Mouse (Mus musculus) heart, embryonic 14.5 days (tissue): ENCODE measurements at regions not wholly inside any gene's neighbourhood (a gene's known extent, or its start where the extent isn't known, plus 50 kb on each side); places are given as distances from the start of the nearest gene placed in this dataset.

Experiments
- ATAC-seq: fragments of 200-750 bp; cut with Nextera tagmentation; 2 replicates; pipeline ENCODE4 v1.8.0; 2017; ENCODE audit warnings: low read depth, moderate TSS enrichment; ENCODE audit not compliant: insufficient number of reproducible peaks, insufficient read depth, low FRiP score
- H3K27ac ChIP-seq, 2 experiments: fragments of 200-500 bp in 1 of 2; fragments of 300-500 bp in 1 of 2; sonication (generic) in 1 of 2; replicated peaks in 1 of 2; 2 replicates each; pipeline ENCODE4 v1.5.1; 2012 to 2014; ENCODE audit warnings: low read depth in 2 of 2, low read length in 2 of 2, control low read depth in 1 of 2, mild to moderate bottlenecking in 1 of 2, mixed read lengths in 1 of 2; ENCODE audit not compliant: control insufficient read depth in 1 of 2, insufficient read depth in 1 of 2
- H3K27me3 ChIP-seq: fragments of 300-500 bp; sonication (generic); 2 replicates; pipeline ENCODE4 v1.6.1; 2014; ENCODE audit warnings: mild to moderate bottlenecking, low read length, control low read depth; ENCODE audit not compliant: control insufficient read depth, insufficient read depth
- H3K36me3 ChIP-seq: fragments of 300-500 bp; sonication (generic); 2 replicates; pipeline ENCODE4 v1.6.1; 2014; ENCODE audit warnings: mild to moderate bottlenecking, control low read depth, low read length, mixed read lengths; ENCODE audit not compliant: control insufficient read depth, insufficient read depth
- H3K4me1 ChIP-seq, 2 experiments: fragments of 200-500 bp in 1 of 2; fragments of 300-500 bp in 1 of 2; sonication (generic) in 1 of 2; 2 replicates each; pipeline ENCODE4 v1.6.1; 2012 to 2014; ENCODE audit warnings: low read length in 2 of 2, control low read depth in 1 of 2, mixed read lengths in 1 of 2; ENCODE audit not compliant: control insufficient read depth in 2 of 2, insufficient read depth in 2 of 2
- H3K4me2 ChIP-seq: fragments of 300-500 bp; sonication (generic); 2 replicates; pipeline ENCODE4 v1.6.1; 2014; ENCODE audit warnings: mild to moderate bottlenecking, low read length
- H3K4me3 ChIP-seq, 2 experiments: fragments of 200-500 bp in 1 of 2; fragments of 300-500 bp in 1 of 2; sonication (generic) in 1 of 2; 2 replicates each; pipeline ENCODE4 v1.5.1; 2012 to 2014; ENCODE audit warnings: low read length in 2 of 2, mild to moderate bottlenecking in 2 of 2, control low read depth in 1 of 2, low read depth in 1 of 2, moderate library complexity in 1 of 2; ENCODE audit not compliant: control insufficient read depth in 1 of 2, insufficient read depth in 1 of 2
- H3K9ac ChIP-seq: fragments of 300-500 bp; sonication (generic); 2 replicates; pipeline ENCODE4 v1.6.1; 2014; ENCODE audit warnings: mild to moderate bottlenecking, low read length
- H3K9me3 ChIP-seq: fragments of 300-500 bp; sonication (generic); 2 replicates; pipeline ENCODE4 v1.6.1; 2016; ENCODE audit warnings: low read length, control low read depth; ENCODE audit not compliant: control insufficient read depth
- WGBS: fragments of 180-500 bp; shearing (Covaris S2); extraction: QIAGEN DNeasy Blood & Tissue Kit; methylation state at CpG from one replicate; pipeline ENCODE4 v1.1.7; 2014; 5-methylcytosine and 5-hydroxymethylcytosine counted together

DNA sequence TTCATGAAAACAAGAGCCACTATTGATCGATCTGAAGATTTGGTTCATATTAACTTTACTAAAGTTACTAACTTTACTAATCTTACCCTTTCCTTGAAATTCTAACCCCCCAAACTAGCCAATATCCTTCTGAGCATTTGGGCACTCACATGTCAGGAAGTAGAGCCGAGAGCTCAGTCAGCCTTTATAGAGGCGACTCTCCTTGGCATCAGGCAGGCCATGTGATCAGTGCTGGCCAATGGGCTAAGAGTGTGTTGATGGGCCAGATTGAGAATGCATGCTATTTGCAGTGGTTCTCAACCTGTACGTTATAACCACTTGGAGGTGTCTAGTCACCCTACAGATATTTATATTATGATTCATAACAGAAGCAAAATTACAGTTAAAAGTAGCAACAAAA, 69.6 kb upstream of the Slc35b4 start:
- Histone ChIP-seq H3K27me3 (no peaks in the 10 kb centered on the region; the same call in 1 of the 2 replicates), H3K4me3 (no peak overlapping the region), H3K9me3 (no peaks in the 10 kb centered on the region), H3K4me1 (peaks cover 5 to 8% of the 10 kb centered on the region in 2 experiments; a peak in 2 of 4 replicates), H3K4me2 (no peak overlapping the region), H3K9ac (no peak overlapping the region), H3K36me3 (no peaks in the 10 kb centered on the region), H3K27ac (no peak overlapping the region)
- 67% methylated on average over 4 of the region's 4 CpGs for WGBS
- no peak for ATAC-seq

DNA sequence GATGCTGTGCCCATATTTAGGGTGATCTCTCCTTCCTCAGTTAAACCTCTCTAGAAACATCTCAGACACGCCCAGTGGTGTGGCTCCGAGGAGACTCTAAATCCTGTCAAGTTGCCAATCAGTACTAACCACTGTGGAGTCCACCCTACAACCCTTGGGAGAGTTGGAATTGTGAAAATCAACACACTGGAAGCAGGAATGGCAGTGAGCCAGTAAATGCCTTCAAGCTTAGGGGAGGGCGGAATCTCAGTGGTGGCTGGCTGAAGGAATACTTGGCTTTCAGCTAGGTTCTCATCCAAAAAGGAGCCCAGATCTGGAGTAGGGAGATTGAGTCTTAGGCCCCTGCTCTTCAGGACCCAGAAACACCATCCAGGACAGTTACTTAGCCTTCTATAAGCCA, 66.1 kb upstream of the Slc35b4 start:
- Histone ChIP-seq H3K27ac (no peak overlapping the region), H3K9me3 (no peaks in the 10 kb centered on the region), H3K27me3 (no peaks in the 10 kb centered on the region; the same call in 1 of the 2 replicates), H3K4me3 (no peak overlapping the region), H3K36me3 (no peaks in the 10 kb centered on the region), H3K4me2 (no peak overlapping the region), H3K9ac (no peak overlapping the region), H3K4me1 (peaks cover 5 to 8% of the 10 kb centered on the region in 2 experiments; a peak in 2 of 4 replicates)
- no peak; the same call in 1 of the 2 replicates for ATAC-seq
- WGBS, result 60% methylated on average over 3 of the region's 3 CpGs

DNA sequence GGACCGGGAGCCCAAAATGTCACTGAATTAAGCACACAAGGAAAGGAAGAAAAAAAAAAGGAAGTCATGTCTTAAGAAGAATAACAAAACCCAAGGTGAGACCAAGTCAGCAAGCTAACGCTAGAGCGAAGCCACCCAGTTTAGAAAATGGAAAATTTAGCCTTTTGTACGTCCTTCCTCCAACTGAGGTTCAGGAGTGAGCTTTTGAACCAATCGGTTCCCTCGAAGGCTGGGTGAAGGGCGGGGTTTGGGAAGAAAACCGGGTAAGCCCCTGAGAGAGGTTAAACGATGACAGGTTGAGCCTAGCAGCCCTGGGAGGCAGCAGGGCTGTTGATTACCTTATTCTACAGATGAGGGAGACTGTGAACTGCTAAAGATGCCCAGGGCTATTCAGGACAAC, 65.6 kb upstream of the Slc35b4 start:
- H3K4me3 ChIP-seq, result no peak overlapping the region

DNA sequence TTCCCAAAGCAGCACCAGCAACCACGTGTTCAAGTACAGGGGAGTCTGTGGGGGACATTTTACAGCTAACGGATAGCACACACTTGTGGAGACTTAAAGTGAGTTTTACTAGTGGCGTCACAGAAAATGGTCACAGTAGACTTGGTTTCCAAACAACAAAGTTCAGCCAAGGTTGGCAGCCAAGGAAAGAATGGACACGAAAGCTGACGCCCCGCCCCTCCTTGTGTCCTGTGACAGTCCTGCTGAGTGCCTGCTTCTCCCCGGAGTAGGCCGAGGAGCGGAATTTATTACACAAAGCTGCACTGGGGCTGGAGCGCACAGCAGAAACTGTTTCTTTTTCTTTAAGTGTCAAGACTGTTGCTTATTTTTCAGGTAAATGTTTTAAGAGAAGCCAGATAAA, 58.2 kb upstream of the Slc35b4 start:
- Histone ChIP-seq H3K9ac (no peak overlapping the region), H3K4me2 (no peak overlapping the region), H3K4me1 (peaks cover 3 to 13% of the 10 kb centered on the region in 2 experiments), H3K27ac (no peak overlapping the region), H3K9me3 (no peaks in the 10 kb centered on the region), H3K27me3 (no peaks in the 10 kb centered on the region), H3K36me3 (no peaks in the 10 kb centered on the region), H3K4me3 (no peak overlapping the region)
- no peak for ATAC-seq
- whole genome bisulfite sequencing, result 69% methylated on average over 10 of the region's 10 CpGs

More for the DNA sequence above, 65.6 kb upstream of the Slc35b4 start:
- 23% methylated on average over 9 of the region's 9 CpGs for WGBS
- no peaks in the 10 kb centered on the region for H3K9me3 ChIP-seq
- H3K27ac ChIP-seq, result no peak overlapping the region
- peaks cover 5 to 8% of the 10 kb centered on the region in 2 experiments; a peak in 2 of 4 replicates for H3K4me1 ChIP-seq
- H3K4me2 ChIP-seq, result peak overlapping the region; percentile 30; the same call in 1 of the 2 replicates
- no peaks in the 10 kb centered on the region; the same call in 1 of the 2 replicates for H3K27me3 ChIP-seq
- no peak overlapping the region for H3K9ac ChIP-seq
- no peak for ATAC-seq
- H3K36me3 ChIP-seq, result no peaks in the 10 kb centered on the region

DNA sequence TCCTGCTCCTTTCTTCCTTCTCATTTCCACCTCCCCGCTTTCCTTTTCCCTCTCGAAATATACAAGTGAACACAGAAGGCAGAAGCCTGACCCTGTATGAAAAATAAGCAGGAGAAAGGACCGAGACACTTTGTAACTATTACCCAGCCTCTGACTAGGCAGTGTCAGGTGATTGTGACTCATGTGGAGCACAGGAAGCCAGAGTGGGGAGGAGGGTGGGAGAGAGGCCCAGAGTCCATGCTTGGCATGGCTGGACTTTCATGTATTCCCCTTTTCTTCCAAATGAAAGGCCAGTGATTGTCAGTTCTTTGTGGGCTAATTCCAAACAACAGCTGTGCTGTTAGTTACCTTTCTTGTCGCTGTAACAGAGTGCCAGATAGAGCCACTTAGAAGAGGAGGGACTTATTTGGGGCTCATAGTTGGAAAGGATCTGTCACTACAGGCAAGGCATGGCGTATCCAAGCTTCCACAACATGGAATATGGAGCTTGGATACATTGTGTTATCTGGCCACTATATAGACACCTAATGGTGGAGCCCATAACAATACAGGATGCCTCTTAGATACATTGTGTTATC, 57.6 kb upstream of the Slc35b4 start:
- no peaks in the 10 kb centered on the region for H3K27me3 ChIP-seq
- ATAC-seq, result no peak
- 56% methylated on average over 5 of the region's 5 CpGs for WGBS

DNA sequence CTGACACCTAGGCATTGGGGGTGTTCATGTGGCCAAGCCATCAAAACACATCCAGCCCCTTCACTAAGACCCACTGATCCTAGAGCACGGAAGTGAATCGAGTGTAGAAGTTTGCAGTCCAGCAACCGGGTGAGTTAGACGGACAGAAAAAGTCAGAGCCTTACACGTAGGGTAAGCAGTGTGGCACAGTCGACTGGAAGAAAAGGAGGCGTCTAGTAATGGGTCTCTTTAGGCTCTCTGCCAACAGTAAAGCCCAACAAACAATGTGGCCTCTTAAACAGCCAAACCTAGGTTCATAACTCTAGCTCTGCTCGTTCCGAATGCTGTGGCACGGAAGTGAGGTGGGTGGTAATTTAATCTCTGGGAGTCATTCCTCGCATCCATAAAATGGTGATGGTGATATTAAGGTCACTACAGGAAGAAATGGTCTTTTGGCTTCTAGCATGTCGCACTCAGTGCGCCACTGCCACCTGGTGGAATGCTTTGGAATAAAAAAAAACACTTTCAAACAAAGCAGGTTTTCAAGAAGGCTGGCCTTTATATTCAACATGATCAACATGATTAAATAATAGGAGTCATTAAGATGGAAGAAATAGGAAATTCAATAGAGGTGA, 54.0 kb upstream of the Slc35b4 start:
- Histone ChIP-seq H3K36me3 (no peaks in the 10 kb centered on the region), H3K27ac (no peak overlapping the region), H3K9ac (no peak overlapping the region), H3K27me3 (no peaks in the 10 kb centered on the region), H3K9me3 (no peaks in the 10 kb centered on the region), H3K4me1 (peaks cover 8 to 25% of the 10 kb centered on the region in 2 experiments), H3K4me3 (no peak overlapping the region), H3K4me2 (no peak overlapping the region)
- ATAC-seq, result no peak
- 27% methylated on average over 13 of the region's 13 CpGs for WGBS

More for the DNA sequence above, 57.6 kb upstream of the Slc35b4 start:
- H3K4me2 ChIP-seq, result no peak overlapping the region
- no peak overlapping the region for H3K9ac ChIP-seq
- H3K27ac ChIP-seq, result no peak overlapping the region
- H3K9me3 ChIP-seq, result no peaks in the 10 kb centered on the region
- no peaks in the 10 kb centered on the region for H3K36me3 ChIP-seq
- no peak overlapping the region for H3K4me3 ChIP-seq
- peaks cover 3 to 17% of the 10 kb centered on the region in 2 experiments for H3K4me1 ChIP-seq

DNA sequence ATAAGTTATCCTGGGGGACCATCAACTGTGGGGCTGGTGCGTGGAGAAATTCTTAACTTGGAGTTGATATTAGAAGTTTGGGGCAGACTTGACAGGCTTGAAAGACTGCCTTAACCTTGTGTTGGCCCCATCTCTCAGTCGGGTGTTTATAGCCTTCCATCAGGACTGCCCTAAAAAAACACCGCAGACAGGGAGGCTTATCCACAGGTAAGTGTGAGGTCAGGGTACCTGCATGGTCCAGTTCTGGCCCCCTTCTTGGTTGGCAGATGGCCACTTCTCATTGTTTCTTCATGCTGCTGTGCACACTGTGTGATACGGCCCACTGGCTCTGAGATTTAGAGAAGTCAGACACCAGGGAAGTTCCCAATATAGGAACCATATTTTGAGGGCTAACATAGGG, 50.2 kb upstream of the Slc35b4 start:
- Histone ChIP-seq H3K4me1 (peaks cover 5 to 17% of the 10 kb centered on the region in 2 experiments), H3K9me3 (peaks cover 10% of the 10 kb centered on the region), H3K4me2 (no peak overlapping the region), H3K4me3 (no peak overlapping the region), H3K9ac (no peak overlapping the region), H3K27ac (no peak overlapping the region), H3K27me3 (no peaks in the 10 kb centered on the region), H3K36me3 (no peaks in the 10 kb centered on the region)
- 81% methylated on average over 4 of the region's 4 CpGs for WGBS
- no peak for ATAC-seq
